Mouse (Mus musculus): ENCODE measurements at regions not wholly inside any gene's neighbourhood (a gene's known extent, or its start where the extent isn't known, plus 50 kb on each side); places are given as distances from the start of the nearest gene placed in this dataset.

GRCm38 (mm10) chr5:148754363-148754762, 174.8 kb downstream of the Katnal1 start:
- TF ChIP-seq E2F4 (IDR thresholded peaks at IDR 0.05; ENCODE audit: insufficient replicate concordance, low read depth, low read length): no peak
- no peak for TF ChIP-seq POLR2A (IDR thresholded peaks at IDR 0.05; ENCODE audit: low read depth, low read length)
- TF ChIP-seq CTCF (conservative IDR thresholded peaks at IDR 0.05 in 1 of 2, IDR thresholded peaks at IDR 0.05 in 1 of 2; ENCODE audit: low read depth in 2 of 2, low read length in 2 of 2): no peak
- no peak for TF ChIP-seq ZKSCAN1 (IDR thresholded peaks at IDR 0.05; ENCODE audit: borderline replicate concordance, low read depth, low read length)
- TF ChIP-seq RAD21 (IDR thresholded peaks at IDR 0.05; ENCODE audit: low read depth, low read length): no peak
- no peak for TF ChIP-seq ETS1 (conservative IDR thresholded peaks at IDR 0.05; ENCODE audit: low read depth, low read length)
- no peak for TF ChIP-seq USF1 (IDR thresholded peaks at IDR 0.05; ENCODE audit: low read depth, low read length)
- TF ChIP-seq CHD2 (IDR thresholded peaks at IDR 0.05; ENCODE audit: low read length): no peak
- no peak for TF ChIP-seq NELFE (IDR thresholded peaks at IDR 0.05; ENCODE audit: low read depth, low read length)
- no peak for TF ChIP-seq TBP (conservative IDR thresholded peaks at IDR 0.05; ENCODE audit: low read depth, low read length)
- no peak for TF ChIP-seq POLR2AphosphoS2 (IDR thresholded peaks at IDR 0.05; ENCODE audit: low read depth, low read length)
- TF ChIP-seq UBTF (IDR thresholded peaks at IDR 0.05; ENCODE audit: low read depth, low read length): no peak
- TF ChIP-seq MEF2A (IDR thresholded peaks at IDR 0.05; ENCODE audit: borderline replicate concordance, low read depth, low read length): no peak

All from CH12.LX (cell line).